Mouse (Mus musculus): ENCODE results near the gene Ube2q2.

GRCm38 (mm10) chr9:55232586-55232985, 83.9 kb downstream of the Ube2q2 start:
- TF ChIP-seq CTCF (IDR thresholded peaks at IDR 0.05) (no peak), EP300 (IDR thresholded peaks at IDR 0.05) (no peak)

Data from lung, postnatal 0 days (tissue).